Mouse (Mus musculus) hindbrain, postnatal 0 days (tissue): Measurements from ENCODE around the gene Gp1bb. TPM values are rescaled to one million over a fixed set of nuclear protein-coding genes. Genes with fewer than 3 reads are reported as not detected.

ENCODE experiments used
- ATAC-seq: fragments of 200-750 bp; cut with Nextera tagmentation; 2 replicates; pipeline ENCODE4 v1.8.0; 2017; ENCODE audit warnings: mild to moderate bottlenecking, moderate TSS enrichment, moderate library complexity
- DNase-seq: peaks from one replicate; pipeline ENCODE4 v3.0.0-alpha.2; 2015; ENCODE audit warnings: low spot score
- H3K27ac ChIP-seq: fragments of 300-500 bp; sonication (generic); 2 replicates; pipeline ENCODE4 v1.5.1; 2014; ENCODE audit warnings: mild to moderate bottlenecking
- H3K27me3 ChIP-seq: fragments of 300-500 bp; sonication (generic); 2 replicates; pipeline ENCODE4 v1.6.1; 2014; ENCODE audit warnings: low read length, mixed read lengths; ENCODE audit not compliant: insufficient read depth
- H3K36me3 ChIP-seq: fragments of 300-500 bp; sonication (generic); 2 replicates; pipeline ENCODE4 v1.6.1; 2014; ENCODE audit warnings: low read length, mixed read lengths; ENCODE audit not compliant: insufficient read depth
- H3K4me1 ChIP-seq: fragments of 300-500 bp; sonication (generic); 2 replicates; pipeline ENCODE4 v1.6.1; 2014; ENCODE audit warnings: antibody characterized with exemption, low read length, mixed read lengths; ENCODE audit not compliant: insufficient read depth
- H3K4me2 ChIP-seq: fragments of 300-500 bp; sonication (generic); 2 replicates; pipeline ENCODE4 v1.6.1; 2014; ENCODE audit warnings: low read depth, mild to moderate bottlenecking, low read length, moderate library complexity, mixed read lengths
- H3K4me3 ChIP-seq: fragments of 300-500 bp; sonication (generic); 2 replicates; pipeline ENCODE4 v1.5.1; 2014; ENCODE audit warnings: low read length
- H3K9ac ChIP-seq: fragments of 300-500 bp; sonication (generic); replicated peaks from 2 replicates; pipeline ENCODE4 v1.6.1; 2014; ENCODE audit warnings: mild to moderate bottlenecking, low read length, moderate library complexity, mixed read lengths
- H3K9me3 ChIP-seq: fragments of 300-500 bp; sonication (generic); 2 replicates; pipeline ENCODE4 v1.6.1; 2016; ENCODE audit warnings: low read length, mixed read lengths
- CTCF ChIP-seq: IDR thresholded peaks from 2 replicates; pipeline ENCODE4 v1.5.1; 2016; ENCODE audit warnings: antibody characterized with exemption, control low read depth, low read depth
- WGBS: fragments of 180-500 bp; shearing (Covaris S2); extraction: QIAGEN DNeasy Blood & Tissue Kit; methylation state at CpG from one replicate; pipeline ENCODE4 v1.1.7; 2014; 5-methylcytosine and 5-hydroxymethylcytosine counted together
- polyA plus RNA-seq: library from polyadenylated mRNA; unstranded; fragments of >200 nt; fragmentation: Nextera tagmentation; extraction: Ambion mirVana; gene quantifications from 2 replicates; pipeline ENCODE4 v1.2.1, GENCODE M21; 2015
- total RNA-seq: library from RNA; depleted of rRNA; stranded (reverse); fragments of >200 nt; gene quantifications from 2 replicates; pipeline ENCODE4 v1.2.3, GENCODE M21; 2014

Gp1bb gene
- total and polyA plus RNA-seq, 2 experiments from 2014 or later = 10.1 to 30.8 TPM

DNA sequence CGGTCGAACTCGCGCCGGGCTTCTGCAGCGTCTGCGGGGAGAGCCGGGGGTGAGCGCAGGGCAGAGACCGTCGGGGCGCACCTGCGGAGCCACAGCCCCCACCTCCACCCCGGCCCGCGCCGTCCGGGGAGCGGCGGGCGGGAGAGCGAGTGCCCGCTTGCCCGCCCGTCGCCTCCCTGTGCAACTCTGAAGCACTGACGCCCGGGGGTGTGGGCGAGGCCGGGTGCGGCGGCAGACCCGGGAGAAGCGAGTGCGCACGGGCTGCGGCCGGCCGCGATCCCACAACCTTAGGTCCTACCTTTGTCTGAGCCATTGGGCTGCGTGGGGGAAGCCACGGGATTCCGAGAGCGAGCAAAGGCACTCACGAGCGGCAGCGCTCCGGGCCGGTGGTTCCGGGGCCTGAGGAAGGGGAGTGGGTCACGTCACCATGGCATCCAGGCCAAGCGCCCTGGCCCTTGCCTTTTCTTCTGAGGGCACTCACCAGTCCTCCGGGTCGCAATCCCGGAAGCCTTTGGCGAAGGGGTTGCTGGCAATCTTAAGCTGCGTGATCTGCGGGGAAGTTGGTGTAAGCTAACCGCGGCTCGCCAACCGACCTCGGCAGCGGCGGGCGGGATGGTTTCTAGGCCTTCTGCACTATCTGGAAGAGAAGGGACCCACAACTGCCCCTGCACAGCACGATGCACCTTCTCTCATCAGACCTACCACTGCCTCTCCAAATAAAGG is 39.6 kb downstream of the Gp1bb start:
- Histone ChIP-seq H3K9ac (no peak overlapping the region), H3K27me3 (peaks cover 74% of the 10 kb centered on the region), H3K9me3 (no peaks in the 10 kb centered on the region), H3K36me3 (no peaks in the 10 kb centered on the region), H3K4me3 (peak overlapping the region; percentile 32), H3K4me1 (no peaks in the 10 kb centered on the region), H3K27ac (no peak overlapping the region), H3K4me2 (peak overlapping the region; percentile 44)
- DNase-seq (no peak), ATAC-seq (no peak)
- 3% methylated on average over 52 of the region's 67 CpGs for WGBS
- no peak for TF ChIP-seq CTCF

GRCm38 (mm10) chr16:18581623-18582205 is 40.5 kb downstream of the Gp1bb start:
- DNase-seq = peak; percentile 34
- no peaks in the 10 kb centered on the region for H3K4me1 ChIP-seq
- H3K4me3 ChIP-seq = peak overlapping the region; percentile 32
- no peaks in the 10 kb centered on the region for H3K9me3 ChIP-seq
- H3K4me2 ChIP-seq = peak overlapping the region; percentile 44
- no peak overlapping the region for H3K9ac ChIP-seq
- no peaks in the 10 kb centered on the region for H3K36me3 ChIP-seq
- WGBS = under 1% methylated on average over 59 of the region's 66 CpGs
- 0 out of 2 replicates have a peak, but pooled peaks have one; percentile 22 for ATAC-seq
- TF ChIP-seq CTCF = no peak
- H3K27ac ChIP-seq = no peak overlapping the region
- peaks cover 74% of the 10 kb centered on the region for H3K27me3 ChIP-seq

DNA sequence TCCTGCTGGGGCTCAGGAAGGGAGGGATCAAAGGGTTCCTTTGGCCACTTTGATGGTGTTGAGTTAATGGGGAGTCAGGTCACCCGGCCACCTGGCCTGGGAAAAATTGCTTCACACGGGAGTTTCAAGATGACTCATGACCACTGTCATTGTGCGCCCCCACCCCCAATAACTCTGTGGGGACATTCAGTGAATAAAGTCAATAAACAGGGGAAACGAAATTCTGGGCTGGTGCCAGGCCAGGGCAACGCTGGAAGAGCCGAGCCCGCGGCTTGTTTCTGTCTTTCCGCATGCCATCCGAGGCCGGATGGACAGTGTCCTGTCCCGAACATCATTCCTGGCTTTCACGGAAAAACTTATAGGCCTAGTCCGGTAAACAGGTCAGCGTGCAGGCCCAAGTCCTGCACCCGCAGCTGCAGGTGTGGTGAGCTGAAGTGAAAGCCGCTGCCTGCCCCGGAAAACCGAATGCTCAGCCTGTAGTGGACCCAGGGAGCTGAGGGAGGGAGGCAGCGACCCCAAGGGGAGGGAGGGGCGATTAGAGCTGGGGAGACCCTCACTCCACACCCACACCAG is 41.1 kb downstream of the Gp1bb start:
- Histone ChIP-seq H3K36me3 (no peaks in the 10 kb centered on the region), H3K4me3 (peak overlapping the region; percentile 32), H3K9ac (no peak overlapping the region), H3K4me1 (no peaks in the 10 kb centered on the region), H3K4me2 (peak overlapping the region; percentile 44), H3K9me3 (no peaks in the 10 kb centered on the region), H3K27me3 (peaks cover 68% of the 10 kb centered on the region), H3K27ac (no peak overlapping the region)
- ATAC-seq = no peak
- 4% methylated on average over 21 of the region's 21 CpGs for WGBS
- no peak for DNase-seq
- no peak for TF ChIP-seq CTCF

DNA sequence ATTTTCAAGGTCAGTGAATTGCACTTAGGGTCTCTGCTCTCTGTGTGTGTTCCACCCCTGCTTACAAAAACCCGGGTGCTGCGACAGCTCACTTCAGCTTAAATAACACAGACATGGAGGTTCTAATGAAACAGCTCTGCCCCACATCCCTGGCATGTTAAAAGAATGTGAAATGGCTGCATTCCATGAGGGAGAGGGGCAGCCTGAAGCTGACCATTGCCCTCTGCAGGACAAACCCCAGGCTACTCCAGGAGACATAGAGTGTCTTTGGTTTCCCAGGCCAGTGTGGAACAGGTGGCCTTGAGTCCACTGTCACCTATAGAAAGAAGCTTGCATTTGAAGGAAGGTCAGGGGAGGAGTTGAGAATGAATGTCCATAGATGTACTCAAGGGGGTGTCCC is 41.8 kb downstream of the Gp1bb start:
- Histone ChIP-seq H3K36me3 (no peaks in the 10 kb centered on the region), H3K4me3 (no peak overlapping the region), H3K27ac (no peak overlapping the region), H3K27me3 (peaks cover 61% of the 10 kb centered on the region), H3K4me1 (no peaks in the 10 kb centered on the region), H3K4me2 (no peak overlapping the region), H3K9ac (no peak overlapping the region), H3K9me3 (no peaks in the 10 kb centered on the region)
- TF ChIP-seq CTCF = peak; percentile 23; the same call in 1 of the 2 replicates
- ATAC-seq = no peak
- DNase-seq = no peak
- WGBS = 29% methylated on average over 2 of the region's 2 CpGs

- Histone ChIP-seq H3K9me3 (no peaks in the 10 kb centered on the region), H3K4me2 (no peak overlapping the region), H3K9ac (no peak overlapping the region), H3K36me3 (no peaks in the 10 kb centered on the region), H3K27me3 (peaks cover 34% of the 10 kb centered on the region), H3K4me3 (no peak overlapping the region), H3K4me1 (no peaks in the 10 kb centered on the region), H3K27ac (no peak overlapping the region)
- TF ChIP-seq CTCF = no peak
- WGBS = 19% methylated on average over 5 of the region's 5 CpGs
- DNase-seq = no peak
- no peak for ATAC-seq
These were observed 44.5 kb downstream of the Gp1bb start for GRCm38 (mm10) chr16:18577599-18578160.

GRCm38 (mm10) chr16:18577071-18577470 is 45.1 kb downstream of the Gp1bb start:
- no peak overlapping the region for H3K27ac ChIP-seq
- peaks cover 28% of the 10 kb centered on the region for H3K27me3 ChIP-seq
- no peak for TF ChIP-seq CTCF
- H3K4me3 ChIP-seq = no peak overlapping the region
- ATAC-seq (no peak), DNase-seq (no peak)
- no peaks in the 10 kb centered on the region for H3K4me1 ChIP-seq
- H3K9ac ChIP-seq = no peak overlapping the region
- H3K4me2 ChIP-seq = no peak overlapping the region
- no peaks in the 10 kb centered on the region for H3K36me3 ChIP-seq
- 38% methylated on average over 3 of the region's 3 CpGs for WGBS
- no peaks in the 10 kb centered on the region for H3K9me3 ChIP-seq
